Mouse (Mus musculus) cortical plate, adult 2 months (tissue): Measurements from ENCODE around the gene Ahcyl1. TPM values are rescaled to one million over a fixed set of nuclear protein-coding genes. Genes with fewer than 3 reads are reported as not detected.

Experiments
- H3K27ac ChIP-seq: fragments of 200-500 bp; 2 replicates; pipeline ENCODE4 v1.5.1; 2012; ENCODE audit warnings: low read length, control low read depth, inconsistent platforms; ENCODE audit not compliant: insufficient read depth
- H3K4me1 ChIP-seq: fragments of 200-500 bp; 2 replicates; pipeline ENCODE4 v1.6.1; 2011; ENCODE audit warnings: low read length; ENCODE audit not compliant: control insufficient read depth, insufficient read depth
- H3K4me3 ChIP-seq: fragments of 200-500 bp; 2 replicates; pipeline ENCODE4 v1.5.1; 2011; ENCODE audit warnings: mild to moderate bottlenecking, low read length, control low read depth; ENCODE audit not compliant: insufficient read depth
- CTCF ChIP-seq: fragments of 200-500 bp; IDR thresholded peaks from 2 replicates; pipeline ENCODE4 v1.5.1; 2011; ENCODE audit warnings: mild to moderate bottlenecking, control low read depth, low read length; ENCODE audit not compliant: insufficient read depth; ENCODE audit errors: extremely low read depth
- POLR2A ChIP-seq: fragments of 200-500 bp; IDR thresholded peaks from 2 replicates; pipeline ENCODE4 v1.6.1; 2011; ENCODE audit warnings: mild to moderate bottlenecking, low read length, control low read depth; ENCODE audit not compliant: insufficient read depth; ENCODE audit errors: extremely low read depth
- polyA plus RNA-seq: library from polyadenylated mRNA; depleted of rRNA; stranded (reverse); fragments of >200 nt; gene quantifications from 2 replicates; pipeline ENCODE4 v1.2.3, GENCODE M21; 2012

The Ahcyl1 gene
- polyA plus RNA-seq, 1 experiment: 347 TPM

- TF ChIP-seq POLR2A (no peak), CTCF (no peak)
These were observed 7.5 kb upstream of the Ahcyl1 start for GRCm38 (mm10) chr3:107703675-107704370.

GRCm38 (mm10) chr3:107701767-107702394 lies 5.5 kb upstream of the Ahcyl1 start:
- Histone ChIP-seq H3K4me1 (no peaks in the 10 kb centered on the region), H3K27ac (no peak overlapping the region), H3K4me3 (no peak overlapping the region)
- TF ChIP-seq POLR2A: no peak
- no peak for TF ChIP-seq CTCF

More at GRCm38 (mm10) chr3:107703675-107704370, 7.5 kb upstream of the Ahcyl1 start:
- no peaks in the 10 kb centered on the region for H3K4me1 ChIP-seq
- no peak overlapping the region for H3K27ac ChIP-seq
- no peak overlapping the region for H3K4me3 ChIP-seq

- no peak overlapping the region for H3K4me3 ChIP-seq
- H3K4me1 ChIP-seq: no peaks in the 10 kb centered on the region
- H3K27ac ChIP-seq: no peak overlapping the region
- TF ChIP-seq CTCF: no peak
- no peak for TF ChIP-seq POLR2A
These were observed 4.3 kb upstream of the Ahcyl1 start for GRCm38 (mm10) chr3:107700625-107701024.

- H3K4me1 ChIP-seq: peaks cover 2% of the 10 kb centered on the region
- H3K27ac ChIP-seq: no peak overlapping the region
- TF ChIP-seq POLR2A: no peak
- no peak for TF ChIP-seq CTCF
- peak overlapping the region; percentile 65; the same call in 1 of the 2 replicates for H3K4me3 ChIP-seq
These were observed 550 bp upstream of the Ahcyl1 start for GRCm38 (mm10) chr3:107696910-107697309.

- Histone ChIP-seq H3K27ac (peak overlapping the region; percentile 77), H3K4me3 (peak overlapping the region; percentile 65), H3K4me1 (peaks cover 6% of the 10 kb centered on the region)
- TF ChIP-seq POLR2A (no peak), CTCF (no peak)
These were observed 977 bp downstream of the Ahcyl1 start for GRCm38 (mm10) chr3:107695219-107695947.

- TF ChIP-seq POLR2A (no peak), CTCF (no peak)
- H3K27ac ChIP-seq: no peak overlapping the region
- peaks cover 8% of the 10 kb centered on the region for H3K4me1 ChIP-seq
- H3K4me3 ChIP-seq: peak overlapping the region; percentile 65
These were observed 2.0 kb downstream of the Ahcyl1 start for GRCm38 (mm10) chr3:107694256-107694900.

GRCm38 (mm10) chr3:107690366-107690765 lies 6.0 kb downstream of the Ahcyl1 start:
- TF ChIP-seq CTCF: no peak
- TF ChIP-seq POLR2A: no peak
- Histone ChIP-seq H3K27ac (peak overlapping the region; percentile 83; the same call in 1 of the 2 replicates), H3K4me1 (peaks cover 12% of the 10 kb centered on the region), H3K4me3 (no peak overlapping the region)

- no peak for TF ChIP-seq CTCF
- TF ChIP-seq POLR2A: no peak
- Histone ChIP-seq H3K4me3 (no peak overlapping the region), H3K27ac (no peak overlapping the region), H3K4me1 (peaks cover 14% of the 10 kb centered on the region)
These were observed 7.1 kb downstream of the Ahcyl1 start for GRCm38 (mm10) chr3:107689245-107689644.

GRCm38 (mm10) chr3:107688236-107688635 lies 8.1 kb downstream of the Ahcyl1 start:
- H3K4me1 ChIP-seq: peaks cover 13% of the 10 kb centered on the region
- H3K4me3 ChIP-seq: no peak overlapping the region
- no peak overlapping the region for H3K27ac ChIP-seq
- TF ChIP-seq CTCF: no peak
- TF ChIP-seq POLR2A: no peak
